Mouse (Mus musculus): ENCODE results near the gene Grb10.
A peak's percentile ranks its signal among the peaks of the same experiment; 100 is the strongest.

Grb10 gene

DNA sequence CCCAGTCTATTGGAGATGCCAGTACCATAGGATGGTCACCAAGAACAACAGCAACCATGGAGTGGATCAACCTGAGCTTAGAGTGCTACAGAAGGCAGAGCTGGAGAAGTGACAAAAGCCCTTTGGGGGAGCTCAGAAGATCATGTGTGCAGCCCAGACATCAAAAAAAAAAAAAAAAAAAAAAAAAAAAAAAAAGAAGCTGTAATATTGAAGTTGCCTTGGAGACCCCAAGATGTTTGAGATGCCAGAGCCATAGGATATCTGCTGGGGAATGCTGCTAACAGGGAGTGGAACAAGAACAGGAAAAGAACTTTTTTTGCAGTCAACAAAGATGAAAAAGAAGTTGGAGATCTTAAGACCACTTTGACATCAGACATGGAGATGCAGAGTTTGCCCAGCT lies 133.0 kb downstream of the Grb10 start:
- no peak for DNase-seq (ENCODE audit: inconsistent ontology term)

DNA sequence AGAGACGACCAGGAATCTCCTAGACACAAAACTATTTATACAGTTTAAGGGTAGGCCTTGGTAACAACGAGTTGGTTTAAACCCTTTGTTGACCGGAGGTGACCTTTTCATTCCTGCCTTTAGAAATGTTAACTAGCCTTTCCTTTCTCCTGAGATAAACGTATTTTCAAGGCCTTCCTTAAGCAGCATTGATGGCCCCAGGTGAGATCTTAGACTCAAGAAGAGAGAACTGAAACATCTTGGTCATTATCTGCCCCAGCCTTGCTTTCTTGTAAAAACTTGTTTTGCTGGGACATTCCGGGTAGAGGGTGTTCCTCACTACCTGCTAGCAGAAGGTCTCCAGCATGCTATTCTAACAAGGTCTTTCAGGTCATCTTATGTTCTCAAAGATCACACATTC lies 133.5 kb downstream of the Grb10 start:
- DNase-seq (ENCODE audit: inconsistent ontology term) = no peak

- no peak for DNase-seq (ENCODE audit: inconsistent ontology term)
These were observed 137.0 kb downstream of the Grb10 start for GRCm38 (mm10) chr11:11901509-11901908.

- DNase-seq (ENCODE audit: inconsistent ontology term) = no peak
These were observed 140.0 kb downstream of the Grb10 start for GRCm38 (mm10) chr11:11898496-11898895.

GRCm38 (mm10) chr11:11897645-11898357 lies 140.7 kb downstream of the Grb10 start, which contains the start of gene Ddc:
Gene Ddc (minus strand): TSS chr11:11898144.
- no peak for DNase-seq (ENCODE audit: inconsistent ontology term)

DNA sequence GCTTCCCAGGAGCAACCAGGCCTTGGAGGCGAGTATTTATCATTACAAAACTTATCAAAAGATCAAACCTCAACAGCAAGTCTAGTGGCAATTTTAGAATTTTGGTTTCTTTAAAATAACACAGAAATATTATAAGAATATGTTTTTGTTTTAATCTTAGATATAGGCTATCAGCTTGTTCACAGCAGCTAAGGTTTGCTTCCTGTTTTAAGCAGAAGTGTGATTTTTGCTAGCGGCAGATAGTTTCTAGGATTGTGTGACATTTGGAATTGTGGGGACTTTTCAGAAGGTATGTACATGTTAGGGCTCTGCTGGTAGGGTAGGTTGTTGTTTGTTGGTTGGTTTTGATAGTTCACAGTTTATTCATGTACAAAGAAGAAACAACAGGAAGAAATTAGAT lies 143.0 kb downstream of the Grb10 start:
- no peak for DNase-seq (ENCODE audit: inconsistent ontology term)

- no peak for DNase-seq (ENCODE audit: inconsistent ontology term)
These were observed 144.7 kb downstream of the Grb10 start for GRCm38 (mm10) chr11:11893769-11894168.

GRCm38 (mm10) chr11:11892993-11893602 lies 145.4 kb downstream of the Grb10 start:
- DNase-seq (ENCODE audit: inconsistent ontology term) = no peak

GRCm38 (mm10) chr11:11891832-11892231 lies 146.7 kb downstream of the Grb10 start:
- DNase-seq (ENCODE audit: inconsistent ontology term) = no peak

- no peak for DNase-seq (ENCODE audit: inconsistent ontology term)
These were observed 148.2 kb downstream of the Grb10 start for GRCm38 (mm10) chr11:11890139-11890741.

DNA sequence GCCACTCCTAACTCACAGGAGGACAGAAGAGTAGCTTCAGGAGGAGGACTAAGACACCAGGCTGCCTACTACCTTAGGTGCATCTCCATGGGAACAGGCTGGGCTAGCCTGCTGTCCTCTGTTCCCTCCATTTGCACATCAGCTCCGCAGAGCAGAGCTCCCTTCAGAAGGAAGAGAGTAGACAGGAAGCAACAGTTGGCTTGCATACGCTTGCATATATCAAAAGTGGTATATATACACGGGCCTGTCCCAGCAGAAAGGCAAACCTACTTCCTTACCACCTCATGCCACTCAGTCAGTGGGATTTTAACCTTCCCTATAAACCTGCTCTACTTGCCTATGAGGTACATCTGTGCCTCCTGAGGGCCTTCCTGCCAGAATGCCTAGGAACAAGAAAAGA lies 149.8 kb downstream of the Grb10 start:
- DNase-seq (ENCODE audit: inconsistent ontology term) = no peak

- DNase-seq (ENCODE audit: inconsistent ontology term) = no peak
These were observed 150.4 kb downstream of the Grb10 start for GRCm38 (mm10) chr11:11888051-11888450.

DNA sequence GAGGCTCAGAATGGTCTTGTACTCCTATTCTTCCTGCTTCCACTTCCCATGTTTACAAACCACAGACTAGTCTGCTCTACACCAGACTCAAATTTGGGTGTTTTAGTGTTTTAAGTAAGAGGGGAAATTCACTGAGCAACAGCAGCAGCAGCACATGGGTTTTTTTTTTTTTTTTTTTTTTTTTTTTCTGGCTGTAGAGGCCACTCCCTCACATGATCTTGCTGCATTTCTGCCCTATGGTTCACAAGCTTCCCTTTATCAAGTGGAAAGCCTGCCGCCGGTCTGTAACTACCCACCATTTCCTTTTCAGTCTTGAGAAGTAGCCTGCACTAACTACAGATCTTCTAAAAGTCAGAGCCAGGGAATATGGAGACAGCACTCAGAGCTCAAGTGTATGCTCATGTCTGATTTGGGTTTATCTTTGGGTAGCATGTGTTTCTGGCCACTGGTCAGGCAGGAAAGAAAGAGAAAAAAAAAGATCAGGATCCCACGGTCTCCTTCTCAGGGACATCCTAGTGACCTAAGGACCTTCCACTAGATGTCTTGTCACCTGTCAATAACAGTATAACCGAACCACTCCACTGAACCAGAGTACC lies 152.0 kb downstream of the Grb10 start:
- DNase-seq (ENCODE audit: inconsistent ontology term) = no peak

GRCm38 (mm10) chr11:11885921-11886320 lies 152.6 kb downstream of the Grb10 start:
- DNase-seq (ENCODE audit: inconsistent ontology term) = no peak

DNA sequence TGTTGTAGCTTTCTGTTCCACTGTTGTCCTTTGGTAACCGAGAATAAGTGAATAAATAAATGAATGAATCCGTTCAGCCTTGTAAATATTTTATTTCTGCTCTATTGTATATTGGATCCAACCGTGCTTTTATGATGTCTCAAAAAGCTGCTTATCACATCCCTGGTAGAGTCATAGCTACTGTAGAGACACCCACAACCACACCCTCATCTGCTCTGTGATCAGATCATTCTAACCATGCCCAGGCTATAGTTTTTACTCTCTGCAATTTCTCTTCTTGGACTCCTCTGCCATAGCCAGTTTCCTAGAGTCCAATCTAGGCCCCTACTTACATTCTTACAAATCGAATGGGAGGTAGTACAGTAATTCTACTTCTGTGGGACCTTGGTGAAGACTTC lies 153.2 kb downstream of the Grb10 start:
- no peak for DNase-seq (ENCODE audit: inconsistent ontology term)

DNA sequence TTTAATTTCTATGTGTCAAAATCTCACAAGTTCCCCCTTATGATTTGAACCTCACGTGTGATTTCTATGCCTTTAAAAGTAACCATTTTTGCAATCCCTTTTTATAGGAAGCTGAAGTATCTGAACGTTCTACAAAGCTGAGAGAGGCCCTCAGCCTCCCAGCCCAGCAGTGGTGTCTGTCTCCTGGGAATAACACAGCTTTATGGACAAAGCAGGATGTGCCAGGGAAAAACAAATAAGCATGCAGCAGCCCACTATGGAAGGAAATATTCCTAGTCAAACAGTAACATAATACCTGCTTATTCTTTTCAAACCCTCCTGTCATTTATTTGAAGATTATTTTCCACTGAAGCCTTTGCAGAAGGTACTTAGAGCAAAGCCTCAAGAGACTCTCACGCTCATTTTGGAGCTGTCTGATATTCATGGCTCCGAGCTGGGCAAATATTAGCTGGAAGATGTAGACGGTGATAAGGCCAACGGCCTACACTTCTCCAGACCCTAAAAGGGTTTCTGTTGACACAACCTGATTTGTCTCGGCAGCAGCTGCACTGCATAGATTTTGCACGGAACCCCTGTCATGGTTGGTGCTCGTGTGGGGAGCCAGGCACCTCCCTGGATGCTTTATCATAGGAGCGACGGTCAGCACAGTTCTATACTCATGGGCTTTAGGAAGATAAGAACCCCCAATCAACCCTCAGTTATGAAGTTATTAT lies 153.8 kb downstream of the Grb10 start:
- no peak for DNase-seq (ENCODE audit: inconsistent ontology term)

- DNase-seq (ENCODE audit: inconsistent ontology term) = peak; percentile 45
These were observed 156.7 kb downstream of the Grb10 start for GRCm38 (mm10) chr11:11881783-11882155.

- no peak for DNase-seq (ENCODE audit: inconsistent ontology term)
These were observed 157.3 kb downstream of the Grb10 start for GRCm38 (mm10) chr11:11881026-11881782.

Data from Muller cell, postnatal 12 days (primary cell).